Mouse (Mus musculus) thymus, adult 2 months (tissue): Measurements from ENCODE around the gene Cyth3.

ENCODE experiments used
- CTCF ChIP-seq: fragments of 200-500 bp; IDR thresholded peaks from 2 replicates; pipeline ENCODE4 v1.5.1; 2012; ENCODE audit warnings: mild to moderate bottlenecking, control low read depth, low read length, moderate library complexity, borderline replicate concordance; ENCODE audit not compliant: control insufficient read depth, poor library complexity, insufficient read depth; ENCODE audit errors: extremely low read depth
- POLR2A ChIP-seq: fragments of 200-500 bp; IDR thresholded peaks from 2 replicates; pipeline ENCODE4 v1.6.1; 2012; ENCODE audit warnings: mild to moderate bottlenecking, low read length, control low read depth, moderate library complexity; ENCODE audit not compliant: control insufficient read depth, poor library complexity, insufficient read depth; ENCODE audit errors: extremely low read depth

DNA sequence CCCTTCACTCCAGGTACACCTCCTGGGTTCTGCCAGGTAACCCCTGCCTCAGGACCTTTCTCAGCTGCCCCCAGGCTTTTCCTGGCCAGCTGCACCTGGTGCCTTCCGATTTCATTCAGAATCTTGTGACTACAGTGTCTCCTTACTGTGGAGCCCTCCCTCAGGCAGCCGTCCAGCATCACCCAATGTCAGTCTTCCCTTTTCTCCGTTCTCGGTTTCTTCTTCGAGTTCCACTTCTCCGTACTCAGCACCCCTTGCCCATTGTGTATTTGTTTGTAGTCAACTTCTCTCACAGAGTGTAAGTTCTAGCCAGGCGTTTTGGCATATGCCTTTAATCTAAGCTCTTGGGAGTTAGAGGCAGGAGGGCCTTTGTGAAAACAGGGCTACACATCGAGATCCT lies 7.4 kb downstream of the Cyth3 start:
- TF ChIP-seq CTCF, result no peak
- no peak for TF ChIP-seq POLR2A
